Mouse (Mus musculus) testis, adult 2 months (tissue): ENCODE measurements around the gene Mrpl28.

Source experiments
- CTCF ChIP-seq: fragments of 200-500 bp; IDR thresholded peaks from 2 replicates; pipeline ENCODE4 v1.5.1; 2012; ENCODE audit warnings: low read depth, mild to moderate bottlenecking, inconsistent platforms, low read length, moderate library complexity; ENCODE audit not compliant: control insufficient read depth, insufficient read depth, insufficient replicate concordance
- POLR2A ChIP-seq: fragments of 200-500 bp; IDR thresholded peaks from 2 replicates; pipeline ENCODE4 v1.6.1; 2012; ENCODE audit warnings: low read depth, mild to moderate bottlenecking, inconsistent platforms, low read length, moderate library complexity; ENCODE audit not compliant: control insufficient read depth

DNA sequence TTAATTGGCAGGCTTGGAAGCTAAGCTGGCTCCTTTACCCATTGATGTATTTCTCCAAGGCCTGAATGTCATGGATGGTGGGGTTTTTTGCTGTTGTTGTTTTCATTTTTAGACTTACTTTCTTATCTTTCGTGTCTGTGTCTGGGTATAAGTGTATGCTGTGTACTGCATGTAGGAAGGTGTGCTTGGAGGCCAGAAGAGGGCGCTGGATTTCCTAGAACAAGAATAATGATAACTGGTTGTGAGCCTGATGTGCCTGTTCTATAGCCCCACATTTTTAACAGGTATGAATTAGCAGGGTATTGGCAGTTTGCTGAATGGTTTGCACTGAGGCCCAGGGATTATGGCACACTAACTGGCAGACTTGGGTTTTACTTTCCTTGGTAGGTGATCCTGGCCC is 25.8 kb downstream of the Mrpl28 start:
- TF ChIP-seq POLR2A = no peak
- no peak for TF ChIP-seq CTCF
